Mouse (Mus musculus) hindbrain, postnatal 0 days (tissue): ENCODE measurements around the gene Stk10. TPM values are rescaled to one million over a fixed set of nuclear protein-coding genes. Genes with fewer than 3 reads are reported as not detected.

Source experiments
- ATAC-seq: fragments of 200-750 bp; cut with Nextera tagmentation; 2 replicates; pipeline ENCODE4 v1.8.0; 2017; ENCODE audit warnings: mild to moderate bottlenecking, moderate TSS enrichment, moderate library complexity
- DNase-seq: peaks from one replicate; pipeline ENCODE4 v3.0.0-alpha.2; 2015; ENCODE audit warnings: low spot score
- H3K27ac ChIP-seq: fragments of 300-500 bp; sonication (generic); 2 replicates; pipeline ENCODE4 v1.5.1; 2014; ENCODE audit warnings: mild to moderate bottlenecking
- H3K27me3 ChIP-seq: fragments of 300-500 bp; sonication (generic); 2 replicates; pipeline ENCODE4 v1.6.1; 2014; ENCODE audit warnings: low read length, mixed read lengths; ENCODE audit not compliant: insufficient read depth
- H3K36me3 ChIP-seq: fragments of 300-500 bp; sonication (generic); 2 replicates; pipeline ENCODE4 v1.6.1; 2014; ENCODE audit warnings: low read length, mixed read lengths; ENCODE audit not compliant: insufficient read depth
- H3K4me1 ChIP-seq: fragments of 300-500 bp; sonication (generic); 2 replicates; pipeline ENCODE4 v1.6.1; 2014; ENCODE audit warnings: antibody characterized with exemption, low read length, mixed read lengths; ENCODE audit not compliant: insufficient read depth
- H3K4me2 ChIP-seq: fragments of 300-500 bp; sonication (generic); 2 replicates; pipeline ENCODE4 v1.6.1; 2014; ENCODE audit warnings: low read depth, mild to moderate bottlenecking, low read length, moderate library complexity, mixed read lengths
- H3K4me3 ChIP-seq: fragments of 300-500 bp; sonication (generic); 2 replicates; pipeline ENCODE4 v1.5.1; 2014; ENCODE audit warnings: low read length
- H3K9ac ChIP-seq: fragments of 300-500 bp; sonication (generic); replicated peaks from 2 replicates; pipeline ENCODE4 v1.6.1; 2014; ENCODE audit warnings: mild to moderate bottlenecking, low read length, moderate library complexity, mixed read lengths
- H3K9me3 ChIP-seq: fragments of 300-500 bp; sonication (generic); 2 replicates; pipeline ENCODE4 v1.6.1; 2016; ENCODE audit warnings: low read length, mixed read lengths
- CTCF ChIP-seq: IDR thresholded peaks from 2 replicates; pipeline ENCODE4 v1.5.1; 2016; ENCODE audit warnings: antibody characterized with exemption, control low read depth, low read depth
- WGBS: fragments of 180-500 bp; shearing (Covaris S2); extraction: QIAGEN DNeasy Blood & Tissue Kit; methylation state at CpG from one replicate; pipeline ENCODE4 v1.1.7; 2014; 5-methylcytosine and 5-hydroxymethylcytosine counted together
- polyA plus RNA-seq: library from polyadenylated mRNA; unstranded; fragments of >200 nt; fragmentation: Nextera tagmentation; extraction: Ambion mirVana; gene quantifications from 2 replicates; pipeline ENCODE4 v1.2.1, GENCODE M21; 2015
- total RNA-seq: library from RNA; depleted of rRNA; stranded (reverse); fragments of >200 nt; gene quantifications from 2 replicates; pipeline ENCODE4 v1.2.3, GENCODE M21; 2014

Gene Stk10
- total and polyA plus RNA-seq, 2 experiments from 2014 or later = 1.2 to 4.5 TPM

DNA sequence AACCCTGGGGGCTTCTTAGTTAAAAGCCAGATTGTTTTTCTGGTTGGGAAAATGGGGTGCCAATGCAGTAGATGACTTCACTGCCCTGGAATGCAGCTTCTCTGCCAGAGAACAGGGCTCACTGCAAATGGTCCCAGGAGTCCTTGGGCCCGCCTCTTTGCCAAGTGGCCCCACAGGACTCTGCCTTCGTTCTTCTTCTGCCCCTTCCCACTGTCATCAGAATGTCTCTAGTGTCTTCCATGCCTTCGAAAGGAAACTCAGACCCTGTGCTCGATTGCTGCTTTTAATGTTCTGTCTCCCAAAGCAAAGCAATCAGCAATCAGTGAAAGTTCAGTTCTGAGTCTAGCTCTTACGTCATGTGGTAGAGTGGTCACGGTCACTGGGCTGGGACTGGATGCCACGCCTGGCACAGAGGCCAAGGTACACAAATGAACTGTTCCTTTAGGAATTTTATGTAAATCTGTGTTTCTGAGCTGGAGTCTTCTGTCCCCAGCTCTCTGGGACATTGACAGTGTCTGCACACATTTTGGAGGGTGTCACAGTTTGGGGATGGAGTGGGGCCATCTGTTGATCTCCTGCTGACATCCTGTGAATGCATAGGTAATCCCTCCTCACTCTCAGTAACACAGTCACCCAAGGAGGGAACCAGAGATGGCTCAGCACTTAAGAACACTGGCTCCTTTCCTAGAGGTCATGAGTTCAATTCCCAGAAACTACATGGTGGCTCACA, 72.2 kb downstream of the Stk10 start:
- Histone ChIP-seq H3K4me2 (no peak overlapping the region), H3K36me3 (no peaks in the 10 kb centered on the region), H3K4me3 (no peak overlapping the region), H3K9me3 (no peaks in the 10 kb centered on the region), H3K27me3 (no peaks in the 10 kb centered on the region), H3K4me1 (no peaks in the 10 kb centered on the region; the same call in 1 of the 2 replicates), H3K9ac (no peak overlapping the region), H3K27ac (no peak overlapping the region)
- TF ChIP-seq CTCF = no peak
- peak; percentile 65 for ATAC-seq
- WGBS = 26% methylated on average over 7 of the region's 7 CpGs
- peak; percentile 30 for DNase-seq

DNA sequence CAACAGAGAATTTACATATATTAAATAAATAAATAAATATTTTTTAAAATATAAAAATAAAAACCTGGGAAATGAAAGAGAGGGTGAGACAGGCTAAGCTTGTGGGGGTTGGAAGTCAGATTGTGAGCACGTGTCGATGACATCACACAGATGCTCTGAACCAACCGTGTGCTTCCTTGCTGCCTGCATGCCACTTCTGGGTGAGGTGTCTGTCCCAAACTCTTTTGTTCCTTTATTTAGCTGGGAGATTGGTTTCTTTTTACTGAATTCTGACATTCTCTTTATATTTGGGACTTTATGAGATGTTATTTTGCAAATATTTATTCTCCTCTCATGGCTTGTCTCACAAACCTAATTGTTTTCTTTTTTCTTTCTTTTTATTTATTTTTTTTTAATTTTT, 72.8 kb downstream of the Stk10 start:
- Histone ChIP-seq H3K27ac (no peak overlapping the region), H3K9me3 (no peaks in the 10 kb centered on the region), H3K27me3 (no peaks in the 10 kb centered on the region), H3K36me3 (no peaks in the 10 kb centered on the region), H3K4me3 (no peak overlapping the region), H3K4me2 (no peak overlapping the region), H3K9ac (no peak overlapping the region), H3K4me1 (no peaks in the 10 kb centered on the region; the same call in 1 of the 2 replicates)
- no peak for TF ChIP-seq CTCF
- WGBS = 90% methylated on average over 3 of the region's 3 CpGs
- ATAC-seq (no peak), DNase-seq (no peak)

- DNase-seq = no peak
- Histone ChIP-seq H3K4me2 (no peak overlapping the region), H3K9me3 (no peaks in the 10 kb centered on the region), H3K9ac (no peak overlapping the region), H3K4me3 (no peak overlapping the region), H3K36me3 (no peaks in the 10 kb centered on the region), H3K27me3 (no peaks in the 10 kb centered on the region), H3K27ac (no peak overlapping the region), H3K4me1 (no peaks in the 10 kb centered on the region; the same call in 1 of the 2 replicates)
- no peak for TF ChIP-seq CTCF
- ATAC-seq = no peak
Observed at GRCm38 (mm10) chr11:32607319-32607718, 74.2 kb downstream of the Stk10 start.

- H3K36me3 ChIP-seq = peaks cover 4% of the 10 kb centered on the region; the same call in 1 of the 2 replicates
- 95% methylated on average over 6 of the region's 6 CpGs for WGBS
Observed at GRCm38 (mm10) chr11:32610616-32611015, 77.5 kb downstream of the Stk10 start.

DNA sequence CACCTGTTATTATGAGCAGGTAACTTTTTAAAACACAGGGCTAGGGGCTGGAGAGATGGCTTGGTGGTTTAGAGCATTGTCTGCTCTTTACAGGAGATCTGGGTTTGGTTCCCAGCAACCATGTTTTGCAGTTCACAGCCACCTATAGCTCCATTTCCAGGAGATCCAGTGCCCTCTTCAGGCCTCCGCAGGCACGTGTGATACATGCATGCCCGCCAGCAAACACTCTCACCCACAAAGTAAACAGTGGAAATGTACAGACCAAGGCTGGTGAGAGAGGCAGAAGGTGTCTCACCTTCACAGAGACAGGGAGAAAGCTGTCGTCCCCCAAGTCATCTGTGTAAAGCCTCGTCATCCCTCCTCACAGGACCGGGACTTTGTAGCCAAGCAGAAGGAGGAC, 79.2 kb downstream of the Stk10 start:
- WGBS = 80% methylated on average over 6 of the region's 6 CpGs
- Histone ChIP-seq H3K9me3 (no peaks in the 10 kb centered on the region), H3K4me1 (no peaks in the 10 kb centered on the region), H3K27ac (no peak overlapping the region), H3K4me2 (no peak overlapping the region), H3K4me3 (no peak overlapping the region), H3K27me3 (no peaks in the 10 kb centered on the region), H3K9ac (no peak overlapping the region), H3K36me3 (peaks cover 4% of the 10 kb centered on the region; the same call in 1 of the 2 replicates)
- TF ChIP-seq CTCF = no peak
- DNase-seq = no peak
- ATAC-seq = no peak

More at GRCm38 (mm10) chr11:32610616-32611015, 77.5 kb downstream of the Stk10 start:
- Histone ChIP-seq H3K27me3 (no peaks in the 10 kb centered on the region), H3K9ac (no peak overlapping the region), H3K27ac (no peak overlapping the region), H3K4me3 (no peak overlapping the region), H3K4me1 (no peaks in the 10 kb centered on the region), H3K9me3 (no peaks in the 10 kb centered on the region), H3K4me2 (no peak overlapping the region)
- TF ChIP-seq CTCF = no peak
- no peak for ATAC-seq
- DNase-seq = no peak

GRCm38 (mm10) chr11:32614463-32614862, 81.4 kb downstream of the Stk10 start:
- no peak for TF ChIP-seq CTCF
- Histone ChIP-seq H3K27me3 (no peaks in the 10 kb centered on the region), H3K4me1 (no peaks in the 10 kb centered on the region), H3K27ac (no peak overlapping the region), H3K36me3 (peaks cover 4% of the 10 kb centered on the region; the same call in 1 of the 2 replicates), H3K4me2 (no peak overlapping the region), H3K9me3 (no peaks in the 10 kb centered on the region), H3K4me3 (no peak overlapping the region), H3K9ac (no peak overlapping the region)
- ATAC-seq = no peak
- DNase-seq = no peak
- 95% methylated on average over 29 of the region's 29 CpGs for WGBS

DNA sequence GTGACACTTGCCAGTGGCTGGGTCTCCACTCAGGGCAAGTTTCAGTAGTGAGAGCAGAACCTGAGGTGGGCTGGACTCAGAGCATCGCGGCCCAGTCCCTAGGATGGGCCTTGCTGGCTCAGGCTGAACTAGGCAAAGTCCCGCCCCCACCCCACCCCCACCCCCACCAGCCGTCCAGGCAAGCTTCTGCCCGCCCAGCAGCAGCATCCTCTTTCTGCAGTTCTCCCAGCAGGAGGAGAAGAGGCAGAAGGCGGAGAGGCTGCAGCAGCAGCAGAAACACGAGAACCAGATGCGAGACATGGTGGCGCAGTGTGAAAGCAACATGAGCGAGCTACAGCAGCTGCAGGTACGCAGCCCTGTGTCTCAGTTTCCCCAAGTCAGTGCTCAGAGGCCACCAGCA, 82.5 kb downstream of the Stk10 start:
- no peak for DNase-seq
- no peaks in the 10 kb centered on the region for H3K9me3 ChIP-seq
- H3K4me3 ChIP-seq = no peak overlapping the region
- WGBS = 27% methylated on average over 11 of the region's 11 CpGs
- TF ChIP-seq CTCF = no peak
- no peak overlapping the region for H3K9ac ChIP-seq
- H3K4me2 ChIP-seq = no peak overlapping the region
- no peaks in the 10 kb centered on the region for H3K27me3 ChIP-seq
- peaks cover 4% of the 10 kb centered on the region; the same call in 1 of the 2 replicates for H3K36me3 ChIP-seq
- H3K27ac ChIP-seq = no peak overlapping the region
- no peaks in the 10 kb centered on the region for H3K4me1 ChIP-seq
- ATAC-seq = no peak
